Mouse (Mus musculus): ENCODE measurements around the gene Nfix.

Gene Nfix

DNA sequence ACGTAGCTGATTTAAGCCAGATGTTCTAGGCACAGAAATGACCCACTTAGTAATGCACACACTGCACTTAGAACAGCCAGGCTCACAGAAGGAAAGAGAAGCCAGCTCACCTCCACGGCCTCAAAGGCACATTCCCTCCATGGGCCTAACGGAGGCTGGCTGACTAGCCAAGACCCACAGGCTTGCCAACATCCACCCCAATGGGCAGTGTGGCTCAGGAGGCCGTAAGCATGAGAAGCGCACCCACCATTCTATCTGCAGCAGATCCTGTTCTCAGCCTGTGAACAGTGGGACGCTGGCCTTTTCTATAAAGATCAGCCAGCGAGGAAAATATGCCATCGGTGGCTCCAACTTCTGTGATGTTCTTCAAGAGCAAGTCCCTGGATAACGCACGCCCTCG, 83.4 kb downstream of the Nfix start:
- no peak for DNase-seq (ENCODE audit: low spot score in 2 of 2)

DNA sequence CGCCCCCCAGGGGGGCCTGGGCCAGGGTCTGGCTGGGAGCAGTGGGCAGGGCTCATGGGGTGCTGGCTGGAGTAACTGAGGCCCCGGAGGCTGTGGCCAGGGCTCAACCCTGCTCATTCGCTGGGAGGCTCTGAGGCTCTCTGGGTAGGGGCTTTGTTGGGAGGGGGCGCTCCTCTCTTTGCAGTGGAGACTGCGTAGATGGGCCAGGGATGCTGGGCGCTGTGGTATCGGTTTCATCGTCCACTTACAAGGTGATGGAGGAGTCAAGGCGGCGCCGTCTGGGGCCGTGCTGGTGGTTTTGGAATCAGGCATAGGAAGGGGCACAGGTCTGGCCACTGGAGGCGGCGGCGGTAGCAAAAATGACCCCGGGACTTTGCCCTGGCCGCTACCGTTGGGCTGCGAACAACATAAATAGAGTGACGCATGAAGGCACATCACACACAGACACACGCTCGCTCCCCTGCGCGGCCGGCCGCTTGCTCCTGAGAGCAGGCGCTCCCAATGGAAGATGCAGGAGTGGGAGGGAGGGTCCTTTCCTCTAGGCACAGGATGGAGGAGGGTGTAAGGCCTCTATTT, 84.2 kb downstream of the Nfix start:
- no peak for DNase-seq (ENCODE audit: low spot score in 2 of 2)

DNA sequence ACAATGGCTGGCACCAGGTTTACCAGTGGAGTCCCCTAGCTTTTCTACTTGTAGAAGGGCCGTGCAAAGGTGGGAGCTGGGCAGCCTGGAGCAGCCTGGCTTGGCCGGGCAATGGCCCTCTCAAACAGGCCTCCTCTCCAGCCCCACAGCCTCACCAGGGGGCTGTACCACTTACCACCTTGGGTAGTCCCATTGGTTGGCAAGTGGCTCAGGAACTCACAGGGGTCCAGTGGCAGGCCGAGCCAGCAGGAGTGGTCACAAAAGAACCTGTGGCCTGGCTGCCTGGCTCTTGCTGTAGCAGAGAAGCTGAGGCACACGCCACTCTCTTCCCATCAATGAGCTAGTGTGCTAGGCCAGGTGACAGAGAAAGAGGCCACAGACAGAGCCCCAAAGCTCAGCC, 86.0 kb downstream of the Nfix start:
- DNase-seq (ENCODE audit: low spot score in 2 of 2) = no peak

DNA sequence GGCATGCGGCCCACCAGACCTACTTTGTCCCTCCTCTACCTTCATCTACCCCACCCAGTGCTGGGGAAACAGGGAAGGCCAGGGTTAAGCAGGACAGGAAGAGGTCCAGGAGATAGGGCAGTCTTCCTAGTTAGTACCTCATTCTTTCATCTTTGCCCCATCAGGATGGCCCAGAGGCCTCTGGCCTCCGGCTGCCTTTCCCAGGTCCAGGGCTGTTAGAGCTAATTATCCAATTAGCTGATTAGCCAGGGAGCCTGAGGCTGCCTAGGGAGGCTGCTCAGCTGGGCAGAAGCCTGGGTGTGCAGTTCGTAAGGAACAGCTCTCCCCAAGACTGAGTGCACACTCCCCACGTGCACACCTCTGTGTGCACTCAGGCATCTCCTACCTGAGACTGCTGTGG, 86.8 kb downstream of the Nfix start:
- no peak for DNase-seq (ENCODE audit: low spot score in 2 of 2)

DNA sequence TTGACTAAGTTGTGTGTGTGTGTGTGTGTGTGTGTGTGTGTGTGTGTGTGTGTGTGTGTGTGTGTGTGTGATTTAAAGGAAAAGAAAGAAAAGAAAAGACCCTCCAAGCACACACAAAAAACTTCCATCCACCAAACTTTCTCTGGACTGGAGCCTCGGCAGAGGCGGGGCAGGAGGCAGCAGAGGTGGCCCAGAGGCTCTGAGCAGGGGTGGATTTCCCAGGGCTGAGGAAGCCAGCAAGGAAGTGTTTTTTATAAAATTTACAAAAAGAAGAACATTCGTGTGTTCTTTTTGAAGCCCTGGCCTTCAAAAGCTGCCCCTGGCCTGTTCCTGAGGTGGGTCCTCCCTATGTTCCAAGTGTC, 87.4 kb downstream of the Nfix start:
- no peak for DNase-seq (ENCODE audit: low spot score in 2 of 2)

DNA sequence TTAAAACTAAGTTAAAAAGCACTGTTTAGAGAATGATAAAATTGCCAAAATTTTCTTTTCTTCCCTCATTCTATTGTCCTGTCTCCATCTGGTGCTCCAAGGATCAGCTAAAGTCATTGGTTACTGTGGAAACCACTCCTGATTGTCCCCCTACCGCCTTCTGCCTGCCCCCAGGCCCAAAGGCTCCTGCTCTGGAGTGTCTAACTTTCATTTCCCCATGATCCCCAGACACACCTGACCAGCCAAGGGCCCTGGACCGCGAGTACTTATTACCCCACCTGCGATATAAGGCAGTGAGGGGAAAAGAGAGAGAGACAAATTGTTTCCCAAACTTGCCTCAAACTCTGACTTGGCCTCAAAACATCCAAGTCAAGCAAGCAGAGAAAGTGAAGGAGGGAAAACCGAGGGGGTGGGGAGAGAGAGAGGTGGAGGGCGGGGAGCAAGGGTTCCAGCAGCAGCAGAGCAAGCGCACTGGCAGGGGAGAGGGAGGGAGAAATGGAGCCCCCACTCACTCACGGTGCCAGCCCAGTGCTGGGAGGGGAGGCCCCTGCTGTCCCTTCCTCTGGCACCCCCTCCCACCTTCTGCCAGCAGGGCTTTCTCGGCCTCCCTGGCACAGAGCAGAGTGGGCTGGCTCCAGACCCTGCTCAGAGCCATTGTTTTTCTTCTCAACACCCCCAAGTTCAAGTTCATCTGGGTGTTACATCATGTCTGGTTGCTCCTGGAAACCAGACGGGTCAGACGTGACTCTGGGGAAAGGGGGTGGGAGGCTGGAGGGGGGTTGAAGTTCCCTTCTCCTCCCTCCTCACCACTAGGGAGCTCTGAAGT, 88.0 kb downstream of the Nfix start:
- DNase-seq (ENCODE audit: low spot score in 2 of 2) = no peak

DNA sequence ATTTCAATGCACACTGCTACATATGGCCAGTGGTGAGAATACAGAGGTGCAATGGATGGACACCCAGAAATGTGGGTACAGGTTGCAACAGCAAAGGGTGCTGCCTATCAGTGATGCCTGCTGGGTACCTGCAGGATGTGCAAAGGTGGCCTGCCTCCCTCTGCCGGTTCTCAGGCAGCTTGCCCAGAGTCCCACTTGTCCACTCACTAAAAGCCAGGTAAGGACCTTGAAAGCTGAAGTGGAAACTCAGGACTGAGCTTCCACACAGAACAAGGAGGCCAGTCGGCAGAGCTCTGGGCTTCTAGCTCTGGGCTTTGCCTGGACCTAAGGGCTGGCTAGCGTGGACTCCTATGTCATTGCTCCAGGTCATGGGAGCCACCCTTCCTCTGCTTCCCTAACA, 88.8 kb downstream of the Nfix start:
- no peak for DNase-seq (ENCODE audit: low spot score in 2 of 2)

DNA sequence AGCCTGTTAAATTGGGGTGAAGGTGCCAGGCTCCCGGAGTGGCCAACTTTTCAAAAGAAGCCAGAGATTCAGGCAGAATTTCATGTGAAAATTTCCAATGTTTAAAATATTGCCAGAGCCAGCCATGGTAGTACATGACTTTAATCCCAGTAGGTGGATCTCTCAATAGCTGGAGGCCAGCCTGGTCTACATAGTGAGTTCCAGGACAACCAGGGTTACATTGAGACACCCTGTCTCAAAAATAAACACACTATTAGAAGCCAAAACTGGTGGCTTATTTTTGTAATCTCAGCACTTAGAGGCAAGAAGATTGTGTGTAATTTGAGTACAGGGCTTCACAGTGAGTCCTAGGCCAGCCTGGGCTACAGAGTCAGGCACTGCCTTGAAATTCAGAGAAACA, 90.2 kb downstream of the Nfix start:
- no peak for DNase-seq (ENCODE audit: low spot score in 2 of 2)

DNA sequence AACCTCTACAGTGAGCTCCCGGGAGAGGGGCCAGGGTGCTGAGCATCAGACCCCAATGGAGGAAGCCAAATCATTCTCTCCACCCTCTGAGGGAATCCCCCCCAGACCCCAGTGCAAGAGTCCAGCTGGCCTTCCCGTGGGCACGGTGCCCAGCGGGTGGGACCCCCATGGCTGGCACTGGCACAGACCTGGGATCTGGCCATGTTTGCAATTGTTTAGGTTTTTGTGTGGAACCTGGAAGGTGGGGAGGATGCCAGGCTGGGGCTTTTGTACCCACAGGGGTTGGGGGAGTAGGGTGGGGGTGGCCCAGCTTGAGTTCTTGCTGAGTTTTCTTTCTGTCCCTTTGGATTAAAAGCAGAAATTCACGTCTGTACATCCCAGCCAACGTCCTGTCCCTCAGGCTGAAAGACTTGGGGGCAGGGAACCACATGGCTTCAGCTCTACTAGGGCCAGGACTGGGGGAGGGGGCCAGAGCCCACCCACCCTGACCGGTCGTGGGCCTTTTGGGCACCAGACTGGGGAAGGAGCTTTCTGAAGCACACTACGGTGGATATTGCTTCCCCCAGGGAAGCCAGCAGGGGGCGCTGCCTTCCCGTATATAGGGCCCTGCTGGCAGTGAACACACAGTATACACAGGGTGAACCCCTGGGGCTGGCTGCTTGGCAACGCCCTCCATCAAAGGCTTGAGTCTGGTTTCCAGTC, 91.2 kb downstream of the Nfix start:
- peak; percentile 72 to 82 for DNase-seq (ENCODE audit: low spot score in 2 of 2)

DNA sequence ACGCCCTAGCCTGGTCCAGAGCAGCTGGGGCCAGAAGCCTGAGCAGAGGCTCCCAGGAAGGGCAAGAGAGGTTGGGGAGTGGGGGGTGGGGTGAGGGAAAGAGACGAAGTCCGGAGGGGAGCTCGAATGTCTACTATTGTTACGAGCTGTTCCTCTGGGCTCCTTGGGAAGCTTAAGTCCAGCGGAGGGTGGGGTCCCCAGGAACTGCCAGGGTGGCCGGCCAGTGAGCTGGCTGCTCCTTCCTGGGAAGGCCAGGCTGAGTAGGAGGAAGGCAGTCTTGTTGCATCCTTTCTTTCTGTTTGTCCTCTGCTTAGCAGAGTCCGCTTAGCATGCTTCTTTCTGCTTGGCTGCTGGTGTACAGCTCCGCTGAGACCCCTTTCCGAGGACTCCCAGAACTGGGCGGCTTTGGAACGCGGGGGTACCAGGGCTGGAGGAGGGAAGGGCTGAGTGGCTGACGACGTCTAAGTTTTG, 92.0 kb downstream of the Nfix start:
- DNase-seq (ENCODE audit: low spot score in 2 of 2) = no peak

DNA sequence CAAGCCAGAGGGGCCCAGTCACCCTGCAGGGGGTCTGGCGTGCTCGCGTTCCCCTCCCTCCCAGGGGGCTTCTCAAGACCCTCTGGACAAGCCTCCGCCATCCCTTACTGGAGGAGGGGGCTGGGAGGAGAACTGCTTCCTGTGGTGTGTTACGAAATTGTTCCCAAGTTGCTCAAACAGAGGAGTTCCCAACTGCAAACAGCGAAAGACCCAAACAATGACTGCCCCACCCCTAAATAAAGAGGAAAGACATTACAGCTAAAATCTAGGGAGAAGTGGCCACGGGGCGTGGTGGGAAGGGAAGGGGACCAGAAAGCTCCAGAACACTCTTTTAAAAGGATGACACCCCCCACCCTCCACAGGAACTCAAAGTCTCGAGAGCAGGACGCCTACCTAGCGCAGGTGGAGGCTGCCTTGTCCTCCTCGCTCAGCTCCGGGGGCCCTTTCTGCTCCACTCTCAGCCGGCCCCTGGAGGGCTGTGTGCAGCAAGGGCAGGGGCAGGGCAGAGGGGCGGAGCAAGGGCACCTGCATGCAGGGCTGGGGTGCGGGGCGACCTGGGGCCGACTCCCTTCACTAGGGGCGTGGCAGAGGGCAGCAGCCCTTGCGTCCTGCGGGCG, 92.8 kb downstream of the Nfix start:
- peak in 1 of 2 experiments; percentile 62 for DNase-seq (ENCODE audit: low spot score in 2 of 2)

DNA sequence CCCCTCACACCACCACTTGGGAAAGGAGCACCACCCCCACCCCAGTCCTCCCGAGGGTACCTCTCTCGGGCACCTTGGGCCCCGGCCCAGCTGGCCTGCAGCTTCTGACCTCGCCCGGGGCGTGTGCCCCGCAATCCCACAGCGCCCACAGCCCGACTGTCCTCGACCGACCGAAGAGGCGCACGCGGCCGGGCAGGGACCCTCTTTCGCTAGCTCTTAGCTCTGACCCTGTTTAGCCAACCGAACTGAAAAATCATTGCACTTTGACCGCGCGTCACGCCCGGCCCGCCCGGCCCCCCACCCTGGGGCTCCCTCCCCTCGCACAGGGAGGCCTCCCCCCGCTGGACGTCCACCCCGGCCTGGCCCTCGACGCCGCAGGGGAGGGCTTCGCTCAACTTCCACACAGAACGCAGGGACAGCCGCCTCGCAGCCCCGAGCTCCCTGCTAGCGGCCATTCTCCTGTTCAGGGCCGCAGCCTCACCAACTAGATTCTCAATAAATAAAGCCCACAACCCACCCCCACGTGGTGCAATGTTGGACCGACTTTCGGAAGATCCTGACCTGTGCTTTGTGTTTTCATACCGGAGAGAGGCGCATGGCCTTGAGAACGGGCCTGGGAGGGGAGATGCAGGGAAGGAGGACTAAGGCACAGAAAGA, 93.4 kb downstream of the Nfix start:
- peak in 1 of 2 experiments; percentile 44 for DNase-seq (ENCODE audit: low spot score in 2 of 2)

DNA sequence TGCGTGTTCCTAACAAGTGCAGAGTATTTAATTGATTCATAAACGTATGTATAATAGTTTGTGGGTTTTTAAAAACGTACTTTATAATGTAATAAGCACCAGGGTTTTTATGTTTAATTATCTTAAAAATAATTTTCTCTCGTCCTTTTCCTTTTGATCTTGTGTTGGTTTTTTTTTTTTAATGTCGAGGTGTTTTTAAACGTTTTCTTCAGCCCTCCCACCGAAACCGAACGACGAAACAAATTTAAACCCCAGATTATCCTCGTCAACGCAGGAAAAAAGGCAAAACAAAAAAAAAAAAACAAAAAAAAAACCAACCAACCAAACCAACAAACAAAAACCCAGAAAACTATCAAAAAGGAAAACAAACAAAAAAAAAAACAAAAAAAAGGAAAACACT, 94.2 kb downstream of the Nfix start:
- no peak for DNase-seq (ENCODE audit: low spot score in 2 of 2)

DNA sequence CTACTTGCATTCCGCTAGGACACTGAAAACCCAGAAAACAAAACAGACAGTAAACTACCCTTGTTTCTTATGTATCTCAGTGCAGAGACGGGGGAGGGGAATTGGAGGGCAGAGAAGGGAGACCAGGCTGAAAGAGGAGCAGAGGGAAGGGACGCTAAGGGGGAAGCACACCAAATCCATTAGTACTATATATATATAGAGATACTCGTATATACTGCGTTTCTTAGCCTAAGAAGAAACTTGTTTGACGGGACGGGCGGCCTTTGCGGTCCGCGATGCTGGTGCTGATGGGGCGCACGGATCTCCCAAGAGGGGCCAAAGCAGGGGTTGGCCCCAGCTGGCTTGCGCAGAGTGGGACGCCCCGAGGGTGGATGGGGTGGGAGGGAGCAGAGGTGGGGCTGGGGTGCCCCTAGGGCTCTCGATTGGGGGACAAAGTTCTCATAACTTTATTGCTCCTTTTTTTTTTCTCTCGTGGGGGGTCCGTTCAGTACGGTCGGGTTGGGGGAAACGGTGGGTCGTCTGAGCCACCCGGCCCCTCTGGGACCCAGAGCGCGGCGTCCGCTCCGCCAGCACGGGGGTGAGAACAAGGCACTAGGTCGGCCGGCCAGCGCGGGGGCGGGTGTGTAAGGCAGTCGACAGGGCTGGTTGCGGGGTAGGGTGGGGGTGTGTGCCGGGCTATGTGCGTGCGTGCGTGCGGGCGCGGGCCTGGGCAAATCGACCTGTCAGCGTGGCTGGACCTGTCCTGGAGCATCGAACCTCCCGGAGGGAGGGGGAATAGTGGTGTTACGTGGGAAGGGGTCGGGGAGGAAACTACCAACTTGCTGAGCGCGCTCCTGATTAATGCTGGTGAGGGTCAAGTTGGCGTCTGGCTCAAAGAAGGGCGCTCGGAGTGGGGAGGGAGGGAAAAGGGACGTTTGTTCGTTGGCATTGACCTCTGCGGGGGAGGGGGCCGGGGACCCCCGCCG, 95.0 kb downstream of the Nfix start:
- DNase-seq (ENCODE audit: low spot score in 2 of 2) = no peak

DNA sequence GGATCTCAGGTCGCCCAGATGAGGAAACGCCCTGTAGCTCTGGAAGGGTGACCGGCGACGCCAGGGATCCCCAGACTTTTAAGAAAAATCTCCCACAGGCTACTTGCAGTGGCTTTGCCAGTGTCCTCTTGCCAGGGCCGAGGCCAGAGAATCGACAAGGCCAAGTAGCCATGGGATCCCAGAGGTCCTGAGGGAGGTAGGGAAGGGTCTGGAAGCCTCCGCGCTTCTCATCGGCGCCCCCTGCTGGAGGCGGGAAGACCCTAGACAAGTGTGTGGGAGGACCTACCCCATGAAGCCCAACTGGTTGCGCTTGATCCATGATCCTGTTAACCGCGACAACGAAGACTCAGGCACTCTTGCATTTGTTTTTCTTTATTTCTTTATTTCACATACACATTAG, 95.8 kb downstream of the Nfix start:
- peak; percentile 44 to 75 for DNase-seq (ENCODE audit: low spot score in 2 of 2)

DNA sequence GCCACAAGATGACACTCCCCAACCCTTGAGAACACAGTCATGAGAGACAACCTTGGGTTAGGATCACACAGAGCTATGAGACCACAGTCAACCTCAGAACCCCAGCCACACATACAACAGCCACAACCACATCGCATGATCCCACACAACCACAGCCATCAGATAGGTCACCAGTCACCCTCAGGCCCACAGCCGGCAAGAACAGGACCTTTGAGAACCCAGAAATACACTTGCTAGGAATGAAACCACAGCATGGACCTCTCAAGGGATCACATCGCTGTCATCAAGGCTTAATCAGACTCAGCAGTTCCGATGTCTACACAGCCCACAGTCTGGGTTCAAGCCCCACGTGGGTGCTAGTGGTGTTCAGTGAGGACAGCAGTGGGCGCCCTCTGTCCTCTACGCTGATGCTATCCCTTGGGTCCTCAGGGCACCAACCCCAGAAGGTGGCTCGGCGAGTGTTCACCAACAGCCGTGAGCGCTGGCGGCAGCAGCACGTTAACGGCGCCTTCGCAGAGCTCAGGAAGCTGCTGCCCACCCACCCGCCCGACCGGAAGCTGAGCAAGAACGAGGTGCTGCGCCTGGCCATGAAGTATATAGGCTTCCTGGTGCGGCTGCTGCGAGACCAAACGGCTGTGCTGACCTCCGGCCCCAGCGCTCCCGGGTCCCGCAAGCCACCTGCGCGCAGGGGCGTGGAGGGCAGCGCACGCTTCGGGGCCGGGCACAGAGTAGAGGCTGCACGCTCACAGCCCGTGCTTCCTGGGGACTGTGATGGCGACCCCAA, 96.5 kb downstream of the Nfix start:
- DNase-seq (ENCODE audit: low spot score in 2 of 2) = no peak

DNA sequence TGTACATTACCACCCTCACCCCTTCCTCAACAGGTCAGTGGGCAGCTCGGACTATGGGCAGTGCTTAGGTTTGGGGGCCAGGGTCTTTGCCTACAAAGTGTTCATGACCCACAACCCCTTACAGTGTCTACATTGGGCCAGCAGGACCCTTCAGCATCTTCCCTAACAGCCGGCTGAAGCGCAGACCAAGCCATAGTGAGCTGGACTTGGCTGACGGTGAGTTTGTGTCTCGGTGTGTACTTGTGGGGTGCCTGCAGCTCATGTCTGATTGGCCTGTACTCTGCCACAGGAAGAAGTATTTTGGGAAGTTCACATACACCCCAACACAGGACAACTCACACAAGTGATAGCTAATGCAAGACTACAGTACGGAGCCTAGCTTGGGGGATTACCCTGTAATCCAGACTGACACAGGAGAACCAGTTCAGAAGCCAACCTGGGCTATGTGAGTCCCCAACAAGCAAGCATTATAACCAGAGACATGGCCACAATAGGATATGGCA, 97.1 kb downstream of the Nfix start:
- no peak for DNase-seq (ENCODE audit: low spot score in 2 of 2)

DNA sequence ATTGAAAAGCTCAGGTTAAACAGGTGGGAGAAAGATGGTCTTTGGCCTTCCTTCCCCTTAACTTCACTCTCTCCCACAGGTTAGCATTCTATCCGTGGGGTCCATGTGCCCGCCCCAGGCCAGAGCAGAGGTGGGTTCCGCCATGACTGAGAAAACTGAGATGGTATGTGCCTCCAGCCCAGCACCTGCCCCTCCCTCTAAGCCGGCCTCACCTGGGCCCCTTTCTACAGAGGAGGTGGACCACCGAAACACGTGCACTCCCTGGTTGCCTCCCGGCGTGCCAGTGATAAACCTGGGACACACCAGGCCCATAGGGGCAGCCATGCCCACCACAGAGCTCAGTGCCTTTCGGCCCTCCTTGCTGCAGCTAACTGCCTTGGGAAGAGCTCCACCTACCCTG, 97.6 kb downstream of the Nfix start:
- no peak for DNase-seq (ENCODE audit: low spot score in 2 of 2)
